Mouse (Mus musculus) layer of hippocampus, postnatal 10 days (tissue): ENCODE results near the gene Egfem1. TPM values are rescaled to one million over a fixed set of nuclear protein-coding genes. Genes with fewer than 3 reads are reported as not detected.

Source experiments
- DNase-seq, 2 experiments: peaks; one replicate each; pipeline ENCODE4 v3.0.0; 2021; ENCODE audit warnings: low spot score in 2 of 2
- total RNA-seq, 2 experiments: library from RNA; stranded (reverse); gene quantifications; 2 replicates each; pipeline ENCODE4 v1.2.3; 2021

The Egfem1 gene
- total RNA-seq, 2 experiments from 2014 or later, result 20.5 to 28.3 TPM

- no peak for DNase-seq
Observed at GRCm38 (mm10) chr3:29293230-29293629, 211.4 kb downstream of the Egfem1 start.

GRCm38 (mm10) chr3:29342223-29342791 is 260.5 kb downstream of the Egfem1 start:
- DNase-seq, result no peak

- no peak for DNase-seq
Observed at GRCm38 (mm10) chr3:29345805-29346204, 264.0 kb downstream of the Egfem1 start.

- no peak for DNase-seq
Observed at GRCm38 (mm10) chr3:29366907-29367306, 285.1 kb downstream of the Egfem1 start.

- peak in 1 of 2 experiments; percentile 13 for DNase-seq
Observed at GRCm38 (mm10) chr3:29370519-29370918, 288.7 kb downstream of the Egfem1 start.

GRCm38 (mm10) chr3:29381255-29381654 is 299.4 kb downstream of the Egfem1 start:
- DNase-seq, result no peak

GRCm38 (mm10) chr3:29399064-29399463 is 317.2 kb downstream of the Egfem1 start:
- DNase-seq, result no peak

- no peak for DNase-seq
Observed at GRCm38 (mm10) chr3:29421634-29422033, 339.8 kb downstream of the Egfem1 start.

- DNase-seq, result no peak
Observed at GRCm38 (mm10) chr3:29432109-29433091, 350.6 kb downstream of the Egfem1 start.

- no peak for DNase-seq
Observed at GRCm38 (mm10) chr3:29443024-29443423, 361.2 kb downstream of the Egfem1 start.

GRCm38 (mm10) chr3:29444661-29445060 is 362.8 kb downstream of the Egfem1 start:
- peak in 1 of 2 experiments; percentile 33 for DNase-seq

GRCm38 (mm10) chr3:29446081-29446480 is 364.3 kb downstream of the Egfem1 start:
- peak in 1 of 2 experiments; percentile 15 for DNase-seq

- DNase-seq, result no peak
Observed at GRCm38 (mm10) chr3:29448829-29449406, 367.1 kb downstream of the Egfem1 start.

- DNase-seq, result no peak
Observed at GRCm38 (mm10) chr3:29498211-29498610, 416.4 kb downstream of the Egfem1 start.

GRCm38 (mm10) chr3:29499188-29499587 is 417.4 kb downstream of the Egfem1 start:
- no peak for DNase-seq

GRCm38 (mm10) chr3:29525298-29525962 is 443.6 kb downstream of the Egfem1 start:
- DNase-seq, result no peak

- no peak for DNase-seq
Observed at GRCm38 (mm10) chr3:29525963-29526301, 444.1 kb downstream of the Egfem1 start.

- DNase-seq, result no peak
Observed at GRCm38 (mm10) chr3:29539211-29539610, 457.4 kb downstream of the Egfem1 start.

- no peak for DNase-seq
Observed at GRCm38 (mm10) chr3:29539902-29540301, 458.1 kb downstream of the Egfem1 start.

- DNase-seq, result no peak
Observed at GRCm38 (mm10) chr3:29541477-29542079, 459.8 kb downstream of the Egfem1 start.

GRCm38 (mm10) chr3:29544056-29544455 is 462.2 kb downstream of the Egfem1 start:
- no peak for DNase-seq
